Mouse (Mus musculus) small intestine, adult 2 months (tissue): ENCODE results near the gene Fgr.

ENCODE experiments used
- CTCF ChIP-seq: fragments of 200-500 bp; IDR thresholded peaks from 2 replicates; pipeline ENCODE4 v1.5.1; 2012; ENCODE audit warnings: low read depth, mild to moderate bottlenecking, control low read depth, inconsistent platforms, low read length, moderate library complexity, mixed read lengths; ENCODE audit not compliant: insufficient replicate concordance, insufficient read length; ENCODE audit errors: extremely low read depth
- POLR2A ChIP-seq: fragments of 200-500 bp; IDR thresholded peaks from 2 replicates; pipeline ENCODE4 v1.6.1; 2012; ENCODE audit warnings: low read depth, mild to moderate bottlenecking, control low read depth, inconsistent platforms, low read length, moderate library complexity

DNA sequence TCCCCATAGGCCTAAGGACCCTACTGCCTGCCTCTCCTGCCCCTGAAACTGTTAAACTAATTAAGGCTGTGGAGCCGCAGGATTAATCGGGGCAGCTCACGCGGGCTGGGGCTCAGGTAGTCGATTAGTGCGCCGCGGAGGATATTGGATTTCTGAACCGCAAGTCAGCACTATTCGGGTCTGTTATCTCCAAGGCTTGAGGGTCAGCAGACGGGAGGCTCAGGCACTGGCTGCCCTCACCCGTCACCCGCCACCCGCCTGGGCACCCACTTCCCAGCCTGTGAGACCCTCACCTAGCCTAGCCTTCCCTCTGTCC is 77.6 kb downstream of the Fgr start:
- no peak for TF ChIP-seq POLR2A
- no peak for TF ChIP-seq CTCF
